Mouse (Mus musculus) heart, embryonic 14.5 days (tissue): ENCODE results near the gene Slc19a3. TPM values are rescaled to one million over a fixed set of nuclear protein-coding genes. Genes with fewer than 3 reads are reported as not detected.
"Not testable (repeated sequence)": the region's sequence is repeated elsewhere in the genome, so short reads cannot be mapped to it uniquely, and the experiment has no call there.

Source experiments
- ATAC-seq: fragments of 200-750 bp; cut with Nextera tagmentation; 2 replicates; pipeline ENCODE4 v1.8.0; 2017; ENCODE audit warnings: low read depth, moderate TSS enrichment; ENCODE audit not compliant: insufficient number of reproducible peaks, insufficient read depth, low FRiP score
- H3K27ac ChIP-seq, 2 experiments: fragments of 200-500 bp in 1 of 2; fragments of 300-500 bp in 1 of 2; sonication (generic) in 1 of 2; replicated peaks in 1 of 2; 2 replicates each; pipeline ENCODE4 v1.5.1; 2012 to 2014; ENCODE audit warnings: low read depth in 2 of 2, low read length in 2 of 2, control low read depth in 1 of 2, mild to moderate bottlenecking in 1 of 2, mixed read lengths in 1 of 2; ENCODE audit not compliant: control insufficient read depth in 1 of 2, insufficient read depth in 1 of 2
- H3K27me3 ChIP-seq: fragments of 300-500 bp; sonication (generic); 2 replicates; pipeline ENCODE4 v1.6.1; 2014; ENCODE audit warnings: mild to moderate bottlenecking, low read length, control low read depth; ENCODE audit not compliant: control insufficient read depth, insufficient read depth
- H3K36me3 ChIP-seq: fragments of 300-500 bp; sonication (generic); 2 replicates; pipeline ENCODE4 v1.6.1; 2014; ENCODE audit warnings: mild to moderate bottlenecking, control low read depth, low read length, mixed read lengths; ENCODE audit not compliant: control insufficient read depth, insufficient read depth
- H3K4me1 ChIP-seq, 2 experiments: fragments of 200-500 bp in 1 of 2; fragments of 300-500 bp in 1 of 2; sonication (generic) in 1 of 2; 2 replicates each; pipeline ENCODE4 v1.6.1; 2012 to 2014; ENCODE audit warnings: low read length in 2 of 2, control low read depth in 1 of 2, mixed read lengths in 1 of 2; ENCODE audit not compliant: control insufficient read depth in 2 of 2, insufficient read depth in 2 of 2
- H3K4me2 ChIP-seq: fragments of 300-500 bp; sonication (generic); 2 replicates; pipeline ENCODE4 v1.6.1; 2014; ENCODE audit warnings: mild to moderate bottlenecking, low read length
- H3K4me3 ChIP-seq, 2 experiments: fragments of 200-500 bp in 1 of 2; fragments of 300-500 bp in 1 of 2; sonication (generic) in 1 of 2; 2 replicates each; pipeline ENCODE4 v1.5.1; 2012 to 2014; ENCODE audit warnings: low read length in 2 of 2, mild to moderate bottlenecking in 2 of 2, control low read depth in 1 of 2, low read depth in 1 of 2, moderate library complexity in 1 of 2; ENCODE audit not compliant: control insufficient read depth in 1 of 2, insufficient read depth in 1 of 2
- H3K9ac ChIP-seq: fragments of 300-500 bp; sonication (generic); 2 replicates; pipeline ENCODE4 v1.6.1; 2014; ENCODE audit warnings: mild to moderate bottlenecking, low read length
- H3K9me3 ChIP-seq: fragments of 300-500 bp; sonication (generic); 2 replicates; pipeline ENCODE4 v1.6.1; 2016; ENCODE audit warnings: low read length, control low read depth; ENCODE audit not compliant: control insufficient read depth
- WGBS: fragments of 180-500 bp; shearing (Covaris S2); extraction: QIAGEN DNeasy Blood & Tissue Kit; methylation state at CpG from one replicate; pipeline ENCODE4 v1.1.7; 2014; 5-methylcytosine and 5-hydroxymethylcytosine counted together
- polyA plus RNA-seq: library from polyadenylated mRNA; unstranded; fragments of >200 nt; fragmentation: Nextera tagmentation; extraction: Ambion mirVana; gene quantifications from 2 replicates; pipeline ENCODE4 v1.2.1, GENCODE M21; 2014

Slc19a3 gene
- polyA plus RNA-seq, 1 experiment from 2014 or later = 2.4 TPM

DNA sequence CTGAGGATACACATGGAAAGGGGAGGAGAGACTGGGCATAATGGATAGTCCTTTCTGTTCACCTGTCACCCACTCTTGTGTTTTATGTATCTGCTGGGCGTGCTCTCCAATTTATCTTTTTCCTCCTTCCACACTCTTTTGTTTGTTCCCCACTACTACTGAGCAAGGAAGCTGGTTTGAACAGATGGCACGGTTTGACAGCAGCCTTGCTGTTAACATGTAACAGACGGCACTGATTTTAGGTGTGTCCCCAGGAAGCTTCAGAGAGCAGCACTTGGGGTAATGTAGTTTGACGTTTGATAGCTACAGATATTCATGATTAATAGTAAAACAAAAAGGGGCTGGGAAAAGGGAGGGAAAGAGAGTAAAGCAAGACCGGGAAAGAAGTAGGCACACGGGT, 30.8 kb downstream of the Slc19a3 start:
- no peak for ATAC-seq
- no peaks in the 10 kb centered on the region for H3K27me3 ChIP-seq
- H3K4me1 ChIP-seq = peaks cover 10 to 17% of the 10 kb centered on the region in 2 experiments
- 69% methylated on average over 6 of the region's 6 CpGs for WGBS
- no peak overlapping the region for H3K27ac ChIP-seq
- H3K36me3 ChIP-seq = no peaks in the 10 kb centered on the region
- H3K9ac ChIP-seq = no peak overlapping the region
- no peaks in the 10 kb centered on the region for H3K9me3 ChIP-seq
- H3K4me2 ChIP-seq = no peak overlapping the region
- no peak overlapping the region for H3K4me3 ChIP-seq

DNA sequence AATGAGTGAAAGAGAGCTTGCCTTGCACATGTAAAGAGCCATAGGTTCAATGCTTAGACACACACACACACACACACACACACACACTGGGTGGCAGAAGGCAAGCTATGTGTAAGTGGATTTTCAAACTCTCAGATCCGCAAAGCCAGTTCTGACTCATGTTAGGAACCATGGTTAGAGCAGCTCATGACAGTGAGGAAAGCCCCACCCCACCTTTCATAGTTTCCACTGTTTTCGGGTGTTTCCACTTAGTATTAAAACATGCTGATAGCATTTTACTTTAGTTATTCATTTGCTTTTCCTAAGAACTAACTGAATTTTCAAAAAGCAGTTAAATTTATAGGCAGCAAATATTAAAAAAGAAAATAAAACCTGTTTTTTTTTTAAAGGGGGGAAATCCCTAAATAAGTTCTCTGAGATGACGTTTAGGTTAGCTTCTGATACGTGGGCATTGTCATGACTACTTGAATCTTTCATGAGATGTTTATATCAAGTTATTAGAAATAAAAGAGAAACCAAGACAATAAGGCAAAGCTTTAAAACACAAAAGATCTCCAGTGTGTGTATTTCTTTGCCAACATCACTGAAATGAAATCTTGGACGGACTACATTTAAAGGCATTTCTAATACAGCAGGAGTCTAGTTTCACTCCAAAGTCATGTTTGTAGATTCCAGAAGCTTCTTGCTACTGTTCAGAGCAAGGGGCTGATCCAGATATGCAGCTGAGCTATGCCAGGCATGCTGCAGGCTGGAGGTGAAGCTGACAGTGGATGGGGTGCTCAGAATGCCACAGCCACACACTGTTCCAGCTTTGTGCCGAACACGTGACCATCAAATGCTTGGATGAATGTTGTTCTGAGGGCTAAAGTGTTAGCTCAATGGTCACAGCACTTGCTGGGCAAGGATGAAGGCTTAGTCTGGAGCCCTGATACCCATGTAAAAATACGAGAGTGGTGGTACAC, 31.7 kb downstream of the Slc19a3 start:
- Histone ChIP-seq H3K4me3 (no peak overlapping the region), H3K36me3 (no peaks in the 10 kb centered on the region), H3K9me3 (no peaks in the 10 kb centered on the region), H3K4me1 (peaks cover 10 to 17% of the 10 kb centered on the region in 2 experiments), H3K27ac (peak overlapping the region; percentile 17 to 20; a peak in 1 of 4 replicates), H3K4me2 (no peak overlapping the region; the same call in 1 of the 2 replicates), H3K27me3 (no peaks in the 10 kb centered on the region), H3K9ac (no peak overlapping the region)
- WGBS = 44% methylated on average over 8 of the region's 8 CpGs
- no peak for ATAC-seq

DNA sequence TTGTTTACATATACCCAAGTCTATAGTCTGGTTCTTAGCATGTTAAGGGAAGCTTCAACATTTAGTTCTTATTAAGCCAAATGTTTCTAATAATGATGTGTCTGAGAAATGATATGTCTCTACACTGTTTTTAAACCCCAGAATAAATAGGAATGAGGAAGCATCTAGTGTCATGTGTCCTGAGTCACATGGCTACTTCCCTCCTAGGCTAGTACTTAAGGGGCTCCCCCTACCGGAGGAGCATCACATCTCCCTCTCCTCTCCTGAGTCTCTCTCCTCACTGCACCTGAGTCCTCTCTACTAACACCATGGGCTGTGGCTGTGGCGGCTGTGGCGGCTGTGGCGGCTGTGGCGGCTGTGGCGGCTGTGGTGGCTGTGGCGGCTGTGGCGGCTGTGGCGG, 37.9 kb downstream of the Slc19a3 start, which contains the start of gene Gm47959:
Gm47959 (plus strand) TSS at position 243 of the 400 bp plus-strand sequence.
- not testable (repeated sequence) for H3K4me2 ChIP-seq, H3K27ac ChIP-seq, ATAC-seq, H3K36me3 ChIP-seq, H3K9me3 ChIP-seq, H3K4me3 ChIP-seq, H3K9ac ChIP-seq, H3K27me3 ChIP-seq, H3K4me1 ChIP-seq
- WGBS = 94% methylated on average over 8 of the region's 9 CpGs

DNA sequence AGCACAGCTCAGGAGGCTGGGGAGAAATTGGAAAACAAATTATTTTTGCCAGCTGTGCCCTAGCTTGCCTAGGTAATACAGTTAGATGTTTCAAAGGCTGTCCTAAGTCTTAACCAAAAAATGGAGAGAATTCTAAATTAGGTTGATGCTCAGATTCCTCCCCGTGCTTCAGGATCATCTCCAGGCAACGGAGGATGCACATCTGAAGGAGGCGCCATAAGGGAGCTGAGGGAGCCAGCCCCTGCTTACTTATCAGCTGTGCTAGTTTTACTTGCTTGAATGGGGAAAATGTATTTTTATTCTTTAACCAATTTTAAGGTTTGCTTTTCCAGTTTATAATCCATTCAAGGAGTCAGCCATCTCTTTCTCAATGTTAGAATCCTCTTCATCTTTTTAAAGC, 44.3 kb downstream of the Slc19a3 start:
- WGBS = 86% methylated on average over 3 of the region's 3 CpGs
- H3K36me3 ChIP-seq = no peaks in the 10 kb centered on the region
- H3K27me3 ChIP-seq = no peaks in the 10 kb centered on the region
- no peak overlapping the region for H3K4me3 ChIP-seq
- no peak overlapping the region for H3K4me2 ChIP-seq
- ATAC-seq = no peak
- H3K9ac ChIP-seq = no peak overlapping the region
- no peaks in the 10 kb centered on the region for H3K9me3 ChIP-seq
- H3K4me1 ChIP-seq = peaks cover 0 to 7% of the 10 kb centered on the region in 2 experiments; a peak in 2 of 4 replicates
- H3K27ac ChIP-seq = no peak overlapping the region

DNA sequence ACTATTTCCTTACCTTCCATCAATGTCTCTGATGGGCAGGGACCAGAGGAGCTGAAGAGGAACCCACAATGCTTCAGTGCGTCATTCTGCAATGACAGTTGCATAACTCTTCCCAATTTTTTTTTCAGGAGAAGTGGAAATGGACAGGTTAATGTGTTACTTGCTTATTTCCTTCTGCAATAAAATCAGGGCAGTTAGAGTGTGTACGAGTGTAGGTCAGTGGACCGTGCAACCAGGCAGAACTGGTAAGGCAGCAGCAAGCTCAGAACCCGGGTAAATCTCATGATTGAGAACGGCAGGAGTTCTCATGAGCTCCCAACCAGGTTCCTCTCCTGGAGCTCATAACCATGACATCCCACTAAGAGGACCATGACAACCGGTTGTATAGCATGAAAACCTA, 46.2 kb downstream of the Slc19a3 start:
- H3K4me3 ChIP-seq = no peak overlapping the region
- ATAC-seq = no peak

DNA sequence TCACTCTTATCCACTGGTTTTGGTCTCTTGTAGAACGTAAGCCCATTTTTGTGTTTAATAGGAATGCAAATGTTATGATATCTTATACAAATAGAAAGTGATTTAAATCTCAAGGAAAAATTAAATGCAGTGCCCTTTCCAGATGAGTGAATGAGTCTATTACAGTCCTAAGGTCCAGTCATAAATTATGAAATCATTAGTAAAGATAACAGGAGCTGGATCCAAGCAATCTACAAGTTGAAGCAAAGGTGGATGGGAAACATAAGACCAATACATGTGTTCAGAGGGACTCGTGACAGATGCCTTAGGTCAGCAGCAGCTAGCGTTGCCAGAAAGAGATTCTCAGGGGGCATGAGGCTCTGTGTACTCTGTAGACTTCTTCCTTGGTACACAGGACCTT, 46.7 kb downstream of the Slc19a3 start:
- WGBS = 85% methylated on average over 3 of the region's 3 CpGs

More for the DNA sequence above, 46.2 kb downstream of the Slc19a3 start:
- WGBS = 89% methylated on average over 6 of the region's 6 CpGs
- no peaks in the 10 kb centered on the region for H3K36me3 ChIP-seq
- no peak overlapping the region for H3K4me2 ChIP-seq
- H3K9ac ChIP-seq = no peak overlapping the region
- no peak overlapping the region for H3K27ac ChIP-seq
- no peaks in the 10 kb centered on the region for H3K9me3 ChIP-seq
- peaks cover 0 to 7% of the 10 kb centered on the region in 2 experiments; a peak in 2 of 4 replicates for H3K4me1 ChIP-seq
- H3K27me3 ChIP-seq = no peaks in the 10 kb centered on the region

DNA sequence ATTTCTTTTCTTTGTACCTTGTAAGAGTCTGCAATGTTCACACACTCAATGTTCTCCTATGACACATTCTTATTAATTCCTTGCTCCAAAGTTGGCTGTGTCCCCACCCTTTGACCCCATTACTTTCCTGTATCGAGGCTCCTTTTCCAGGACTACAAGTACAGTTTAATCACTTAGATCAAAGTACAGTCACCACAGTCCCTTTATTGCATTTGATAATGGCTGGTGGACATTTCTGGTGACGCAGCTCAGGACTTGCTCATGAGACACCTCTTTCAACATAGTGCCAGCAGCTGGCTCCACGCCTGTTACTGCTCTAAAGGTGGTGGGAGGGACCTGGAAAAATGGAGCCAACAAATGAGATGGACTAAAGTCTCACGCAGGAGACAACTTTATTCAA, 47.2 kb downstream of the Slc19a3 start:
- 57% methylated on average over 4 of the region's 4 CpGs for WGBS
- no peak overlapping the region for H3K4me2 ChIP-seq
- H3K9ac ChIP-seq = no peak overlapping the region
- H3K27me3 ChIP-seq = no peaks in the 10 kb centered on the region
- H3K36me3 ChIP-seq = no peaks in the 10 kb centered on the region
- ATAC-seq = no peak
- no peaks in the 10 kb centered on the region for H3K9me3 ChIP-seq
- H3K27ac ChIP-seq = no peak overlapping the region
- peaks cover 0 to 7% of the 10 kb centered on the region in 2 experiments; a peak in 2 of 4 replicates for H3K4me1 ChIP-seq
- H3K4me3 ChIP-seq = no peak overlapping the region

More for the DNA sequence above, 46.7 kb downstream of the Slc19a3 start:
- no peak for ATAC-seq
- no peak overlapping the region for H3K27ac ChIP-seq
- no peaks in the 10 kb centered on the region for H3K9me3 ChIP-seq
- H3K36me3 ChIP-seq = no peaks in the 10 kb centered on the region
- H3K4me1 ChIP-seq = peaks cover 0 to 7% of the 10 kb centered on the region in 2 experiments; a peak in 2 of 4 replicates
- no peak overlapping the region for H3K4me2 ChIP-seq
- no peaks in the 10 kb centered on the region for H3K27me3 ChIP-seq
- no peak overlapping the region for H3K4me3 ChIP-seq
- no peak overlapping the region for H3K9ac ChIP-seq
